Mouse (Mus musculus) adrenal gland, adult 2 months (tissue): ENCODE data around the gene Il12rb1. TPM values are rescaled to one million over a fixed set of nuclear protein-coding genes. Genes with fewer than 3 reads are reported as not detected.

Experiments
- DNase-seq: peaks from one replicate; pipeline ENCODE4 v3.0.0; 2021
- polyA plus RNA-seq: library from polyadenylated mRNA; depleted of rRNA; stranded (reverse); fragments of >200 nt; gene quantifications from 2 replicates; pipeline ENCODE4 v1.2.3, GENCODE M21; 2012
- total RNA-seq, 2 experiments: library from RNA; stranded (reverse); gene quantifications; 2 replicates each; pipeline ENCODE4 v1.2.3; 2021

Gene Il12rb1
- total and polyA plus RNA-seq, 3 experiments, result 0.10 to 0.28 TPM; not detected in 1

GRCm38 (mm10) chr8:70827796-70828195 lies 19.5 kb downstream of the Il12rb1 start:
- DNase-seq, result no peak

- DNase-seq, result no peak
Measured at GRCm38 (mm10) chr8:70831517-70831916, 23.3 kb downstream of the Il12rb1 start.

- no peak for DNase-seq
Measured at GRCm38 (mm10) chr8:70832371-70832770, 24.1 kb downstream of the Il12rb1 start.

- DNase-seq, result peak; percentile 46
Measured at GRCm38 (mm10) chr8:70833018-70833482, 24.8 kb downstream of the Il12rb1 start.

- DNase-seq, result peak; percentile 76
Measured at GRCm38 (mm10) chr8:70833520-70833919, 25.3 kb downstream of the Il12rb1 start.

- no peak for DNase-seq
Measured at GRCm38 (mm10) chr8:70834071-70834470, 25.8 kb downstream of the Il12rb1 start.

- no peak for DNase-seq
Measured at GRCm38 (mm10) chr8:70836666-70837065, 28.4 kb downstream of the Il12rb1 start.

GRCm38 (mm10) chr8:70838654-70839407 lies 30.6 kb downstream of the Il12rb1 start:
- no peak for DNase-seq

- peak; percentile 99 for DNase-seq
Measured at GRCm38 (mm10) chr8:70839408-70840351, 31.4 kb downstream of the Il12rb1 start, which contains the start of gene Arrdc2. TSS of gene Arrdc2 (minus strand) at chr8:70839720.

- no peak for DNase-seq
Measured at GRCm38 (mm10) chr8:70840590-70840989, 32.3 kb downstream of the Il12rb1 start.

- peak; percentile 87 for DNase-seq
Measured at GRCm38 (mm10) chr8:70841147-70842072, 33.2 kb downstream of the Il12rb1 start.

- DNase-seq, result no peak
Measured at GRCm38 (mm10) chr8:70842484-70842883, 34.2 kb downstream of the Il12rb1 start.

- no peak for DNase-seq
Measured at GRCm38 (mm10) chr8:70843214-70843773, 35.0 kb downstream of the Il12rb1 start.

GRCm38 (mm10) chr8:70843941-70844340 lies 35.7 kb downstream of the Il12rb1 start:
- DNase-seq, result no peak

GRCm38 (mm10) chr8:70844523-70844922 lies 36.3 kb downstream of the Il12rb1 start:
- DNase-seq, result peak; percentile 89

GRCm38 (mm10) chr8:70845108-70845507 lies 36.9 kb downstream of the Il12rb1 start:
- no peak for DNase-seq

- DNase-seq, result no peak
Measured at GRCm38 (mm10) chr8:70846371-70847154, 38.3 kb downstream of the Il12rb1 start.

- no peak for DNase-seq
Measured at GRCm38 (mm10) chr8:70849333-70849990, 41.2 kb downstream of the Il12rb1 start.

- DNase-seq, result no peak
Measured at GRCm38 (mm10) chr8:70850132-70850845, 42.0 kb downstream of the Il12rb1 start.
